Mouse (Mus musculus) B cell, adult 62 days (primary cell): Measurements from ENCODE around the gene P4ha1. TPM values are rescaled to one million over a fixed set of nuclear protein-coding genes. Genes with fewer than 3 reads are reported as not detected.

ENCODE experiments used
- total RNA-seq: library from RNA; stranded (reverse); gene quantifications from 4 replicates; pipeline ENCODE4 v1.2.4, GENCODE M21; 2023

Gene P4ha1
- total RNA-seq = 8.6 to 11.8 TPM (median 9.2 TPM) in 4 replicates

GRCm38 (mm10) chr10:59323100-59323487 lies at the start of gene P4ha1:
TSS of gene P4ha1 (plus strand) at chr10:59323296.

GRCm38 (mm10) chr10:59395461-59395860 lies 72.4 kb downstream of the P4ha1 start, which contains the start of gene Gm10273:
TSS of gene Gm10273 (plus strand) at chr10:59395632.

GRCm38 (mm10) chr10:59402899-59403792 lies 80.0 kb downstream of the P4ha1 start, which contains the start of gene Pla2g12b:
TSS of gene Pla2g12b (plus strand) at chr10:59403660.

Other genes with a start within 250 kb of the P4ha1 start
- 1.6 to 3.8 TPM (median 2.1 TPM) in 4 replicates for gene Sept10, start 101.4 kb upstream of the P4ha1 start, total RNA-seq
- gene Sowahc, start 101.3 kb upstream of the P4ha1 start, total RNA-seq = 3.0 to 4.5 TPM (median 4.2 TPM) in 4 replicates
- 4.0 to 14.3 TPM (median 8.3 TPM) in 4 replicates for gene Gm10273, start 72.3 kb downstream of the P4ha1 start, total RNA-seq
- not detected in 4 replicates for gene Pla2g12b, start 80.4 kb downstream of the P4ha1 start, total RNA-seq
- gene Oit3, start 118.5 kb downstream of the P4ha1 start, total RNA-seq = not detected in 4 replicates